Comparison of ENCODE assay signal across 8 mouse cellular contexts in genomic region chr11:106216730-106217490, GRCm38 (mm10). TPM values are rescaled to one million over a fixed set of nuclear protein-coding genes. Genes with fewer than 3 reads are reported as not detected.
A peak's percentile ranks its signal among the peaks of the same experiment; 100 is the strongest.
DNase-seq lines count a peak whose midpoint lies in the region; ATAC-seq lines count a peak whose summit lies in the region.

TSS of gene Ddx42 (plus strand) at chr11:106216926.

- H3K4me2 ChIP-seq in hindbrain, embryonic 16.5 days (ENCODE audit: low read length): peak within 1 kb of the TSS; percentile 77

- under 1% methylated on average over 69 of the region's 70 CpGs for WGBS in hindbrain, embryonic 16.5 days
- 1% methylated on average over 69 of the region's 70 CpGs for WGBS in macrophage (ENCODE audit: missing documents)

- peak within 1 kb of the TSS; percentile 95 for H3K9ac ChIP-seq in hindbrain, embryonic 16.5 days (ENCODE audit: low read depth, low read length)

- peak; percentile 96 for ATAC-seq in hindbrain, embryonic 16.5 days

- H3K27me3 ChIP-seq in hindbrain, embryonic 16.5 days (replicated peaks; ENCODE audit: control insufficient read depth, insufficient read depth, low read length): no peaks in the 10 kb centered on the region

- peak within 1 kb of the TSS; percentile 96 for H3K27ac ChIP-seq in hindbrain, embryonic 16.5 days (ENCODE audit: low read depth, low read length)
- peak within 1 kb of the TSS; percentile 90 for H3K27ac ChIP-seq in macrophage

- H3K9me3 ChIP-seq in hindbrain, embryonic 16.5 days (ENCODE audit: control insufficient read depth, low read length): no peaks in the 10 kb centered on the region

- peak within 1 kb of the TSS; percentile 98 for H3K4me3 ChIP-seq in hindbrain, embryonic 16.5 days (ENCODE audit: low read length)
- H3K4me3 ChIP-seq in macrophage (ENCODE audit: inconsistent target): peak within 1 kb of the TSS; percentile 88

- peak; percentile 93 for DNase-seq in WW6 (ENCODE audit: low read depth, low spot score)
- DNase-seq in cerebellum, postnatal 4 days (ENCODE audit: low spot score in 2 of 2): peak; percentile 75 to 89
- DNase-seq in gastrocnemius, adult 18-20 months (ENCODE audit: low spot score): peak; percentile 90
- DNase-seq in left cerebral cortex, adult 18-20 months (ENCODE audit: low spot score in 2 of 2): peak; percentile 89 to 93
- peak; percentile 95 for DNase-seq in right cerebral cortex, adult 18-20 months
- DNase-seq in urinary bladder, postnatal 10 days (ENCODE audit: low spot score): peak; percentile 64

- H3K4me1 ChIP-seq in hindbrain, embryonic 16.5 days (ENCODE audit: control insufficient read depth, insufficient read depth, low read depth, low read length): peaks cover 26% of the 10 kb centered on the region

- H3K79me2 ChIP-seq in macrophage (ENCODE audit: inconsistent target): peaks cover 88% of the 10 kb centered on the region

- H3K36me3 ChIP-seq in hindbrain, embryonic 16.5 days (ENCODE audit: control insufficient read depth, insufficient read depth, low read length): 0 out of 2 replicates have a peak, but pooled peaks cover 5% of the 10 kb centered on the region
- H3K36me3 ChIP-seq in macrophage (ENCODE audit: inconsistent target): peaks cover 14% of the 10 kb centered on the region; the same call in 1 of the 2 replicates

RNA-seq across cellular contexts. Expression of gene Ddx42, which starts in this region (rescaled TPM):
- 10 to 100 TPM; 25.8 to 26.2 TPM for total RNA-seq in gastrocnemius, adult 18-20 months (2021)
- polyA plus RNA-seq in hindbrain, embryonic 16.5 days (2015; fragmentation: Nextera tagmentation; extraction: Ambion mirVana): 77.9 and 87.4 TPM in 2 replicates
- total RNA-seq in left cerebral cortex, adult 18-20 months (2021): 10 to 100 TPM; 64.4 to 68.0 TPM
- 100 to 1,000 TPM in 12 of 26 experiments, 10 to 100 TPM in 14; 64.6 to 125 (median 96.0) TPM for total RNA-seq in macrophage (2018; cell fraction: chromatin; rRNA removed)
- 10 to 100 TPM; 36.8 to 55.2 (median 45.6) TPM for total RNA-seq in macrophage (2018; cell fraction: cytosol; rRNA removed)
- 100 to 1,000 TPM in 2 of 26 experiments, 10 to 100 TPM in 24; 50.1 to 107 (median 73.8) TPM for total RNA-seq in macrophage (2018; cell fraction: nucleus; rRNA removed)
- 37.1 to 61.7 TPM (median 46.9 TPM) in 3 replicates for polyA plus RNA-seq in macrophage (2018)

Comparison
In these comparisons a context has a peak if more than half of its experiments do, and no peak if none do; other contexts are left out.
1. Peak in every context shown above with its lines: DNase-seq, ATAC-seq, H3K4me3 ChIP-seq and H3K27ac ChIP-seq.